Mouse (Mus musculus) cerebellum, postnatal 10 days (tissue): ENCODE measurements around the gene Zc3h4.
"Not testable (repeated sequence)": the region's sequence is repeated elsewhere in the genome, so short reads cannot be mapped to it uniquely, and the experiment has no call there.

Experiments
- DNase-seq, 2 experiments: peaks; one replicate each; pipeline ENCODE4 v3.0.0; 2021; ENCODE audit warnings: mixed read lengths in 2 of 2

Gene Zc3h4

GRCm38 (mm10) chr7:16400689-16401611, at the start of gene Zc3h4:
TSS of gene Zc3h4 (plus strand) at chr7:16400910.
- peak; percentile 94 to 96 for DNase-seq

GRCm38 (mm10) chr7:16355854-16356594, 44.7 kb upstream of the Zc3h4 start:
- DNase-seq = no peak

GRCm38 (mm10) chr7:16357602-16358001, 43.1 kb upstream of the Zc3h4 start:
- DNase-seq = no peak

GRCm38 (mm10) chr7:16364319-16364718, 36.4 kb upstream of the Zc3h4 start:
- no peak for DNase-seq

GRCm38 (mm10) chr7:16364901-16365500, 35.7 kb upstream of the Zc3h4 start:
- DNase-seq = no peak

GRCm38 (mm10) chr7:16366133-16366646, 34.5 kb upstream of the Zc3h4 start:
- no peak for DNase-seq

- DNase-seq = no peak
Measured at GRCm38 (mm10) chr7:16366669-16367068, 34.0 kb upstream of the Zc3h4 start.

- DNase-seq = no peak
Measured at GRCm38 (mm10) chr7:16368835-16369234, 31.9 kb upstream of the Zc3h4 start.

GRCm38 (mm10) chr7:16370596-16370995, 30.1 kb upstream of the Zc3h4 start:
- DNase-seq = no peak

GRCm38 (mm10) chr7:16373719-16374118, 27.0 kb upstream of the Zc3h4 start:
- DNase-seq = no peak

GRCm38 (mm10) chr7:16374989-16375388, 25.7 kb upstream of the Zc3h4 start:
- DNase-seq = no peak

GRCm38 (mm10) chr7:16376505-16376904, 24.2 kb upstream of the Zc3h4 start:
- DNase-seq = peak; percentile 59 to 68

- peak; percentile 97 to 98 for DNase-seq
Measured at GRCm38 (mm10) chr7:16387160-16388041, 13.3 kb upstream of the Zc3h4 start, which contains the start of gene Sae1. TSS of gene Sae1 (minus strand) at chr7:16387806.

- not testable (repeated sequence) for DNase-seq
Measured at GRCm38 (mm10) chr7:16389942-16390341, 10.8 kb upstream of the Zc3h4 start.

GRCm38 (mm10) chr7:16392923-16393322, 7.8 kb upstream of the Zc3h4 start:
- no peak for DNase-seq

GRCm38 (mm10) chr7:16395944-16396343, 4.8 kb upstream of the Zc3h4 start:
- peak; percentile 68 to 79 for DNase-seq

GRCm38 (mm10) chr7:16397465-16397864, 3.2 kb upstream of the Zc3h4 start:
- DNase-seq = no peak

GRCm38 (mm10) chr7:16398387-16399050, 2.2 kb upstream of the Zc3h4 start:
- peak; percentile 18 to 31 for DNase-seq

GRCm38 (mm10) chr7:16399098-16399819, 1.5 kb upstream of the Zc3h4 start:
- peak; percentile 94 to 95 for DNase-seq

GRCm38 (mm10) chr7:16399820-16400688, 656 bp upstream of the Zc3h4 start:
- peak; percentile 100 for DNase-seq
